Mouse (Mus musculus) spleen, adult 2 months (tissue): Measurements from ENCODE around the gene Trappc2l. TPM values are rescaled to one million over a fixed set of nuclear protein-coding genes. Genes with fewer than 3 reads are reported as not detected.

ENCODE experiments used
- DNase-seq, 2 experiments: peaks; one replicate each; pipeline versions ENCODE4 v3.0.0 to v3.0.0-alpha.2; 2012 to 2021; ENCODE audit warnings: low spot score in 2 of 2, low read depth in 1 of 2
- H3K27ac ChIP-seq: fragments of 200-500 bp; 2 replicates; pipeline ENCODE4 v1.5.1; 2012; ENCODE audit warnings: low read length, inconsistent platforms; ENCODE audit not compliant: insufficient read depth
- H3K27me3 ChIP-seq: fragments of 200-500 bp; 2 replicates; pipeline ENCODE4 v1.6.1; 2012; ENCODE audit warnings: mild to moderate bottlenecking, moderate library complexity, low read length, inconsistent platforms; ENCODE audit not compliant: control insufficient read depth, insufficient read depth
- H3K36me3 ChIP-seq: fragments of 200-500 bp; 2 replicates; pipeline ENCODE4 v1.6.1; 2012; ENCODE audit warnings: mild to moderate bottlenecking, low read length, inconsistent platforms; ENCODE audit not compliant: control insufficient read depth, insufficient read depth
- H3K4me1 ChIP-seq: fragments of 200-500 bp; 2 replicates; pipeline ENCODE4 v1.6.1; 2011; ENCODE audit warnings: inconsistent platforms; ENCODE audit not compliant: control insufficient read depth, insufficient read depth, insufficient read length
- H3K4me3 ChIP-seq: fragments of 200-500 bp; 2 replicates; pipeline ENCODE4 v1.5.1; 2011; ENCODE audit warnings: mild to moderate bottlenecking, inconsistent platforms; ENCODE audit not compliant: insufficient read depth, insufficient read length; ENCODE audit errors: extremely low read depth
- CTCF ChIP-seq: fragments of 200-500 bp; IDR thresholded peaks from 2 replicates; pipeline ENCODE4 v1.5.1; 2011; ENCODE audit warnings: mild to moderate bottlenecking, inconsistent platforms; ENCODE audit not compliant: insufficient read depth, insufficient read length, insufficient replicate concordance; ENCODE audit errors: extremely low read depth
- POLR2A ChIP-seq: fragments of 200-500 bp; IDR thresholded peaks from 2 replicates; pipeline ENCODE4 v1.6.1; 2011; ENCODE audit warnings: low read depth, low read length, inconsistent platforms
- whole genome bisulfite sequencing: fragments of 180-500 bp; shearing (Covaris S2); methylation state at CpG from one replicate; pipeline ENCODE4 v1.1.7; 2018; 5-methylcytosine and 5-hydroxymethylcytosine counted together
- polyA plus RNA-seq: library from polyadenylated mRNA; depleted of rRNA; stranded (reverse); fragments of >200 nt; gene quantifications from 2 replicates; pipeline ENCODE4 v1.2.3, GENCODE M21; 2012

Gene Trappc2l
- polyA plus RNA-seq, 1 experiment: 133 TPM

DNA sequence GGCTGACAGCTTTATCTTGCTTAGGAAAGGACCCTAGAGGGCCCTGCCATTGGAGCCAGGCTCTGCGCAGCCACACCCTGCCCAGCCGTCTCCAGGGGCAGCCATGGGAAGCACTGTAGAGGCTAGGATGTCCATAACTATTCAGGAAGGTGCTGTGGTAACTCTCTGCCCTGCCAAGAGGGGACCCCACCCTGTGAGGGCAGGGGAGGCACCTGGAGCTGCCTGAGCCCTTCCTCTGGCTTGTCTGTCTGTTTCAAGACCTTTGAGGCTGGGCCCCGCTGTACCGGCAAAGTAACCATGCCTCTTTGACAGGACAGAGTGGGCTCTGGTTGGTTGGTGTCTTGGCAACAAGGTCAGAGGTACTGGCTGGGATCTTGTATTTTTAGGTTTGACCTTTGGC is 29.4 kb downstream of the Trappc2l start:
- no peaks in the 10 kb centered on the region for H3K4me1 ChIP-seq
- H3K36me3 ChIP-seq: peaks cover 61% of the 10 kb centered on the region
- TF ChIP-seq POLR2A: no peak
- no peak for TF ChIP-seq CTCF
- no peaks in the 10 kb centered on the region for H3K27me3 ChIP-seq
- DNase-seq: no peak
- no peak overlapping the region for H3K4me3 ChIP-seq
- WGBS: 96% methylated on average over 4 of the region's 4 CpGs
- H3K27ac ChIP-seq: no peak overlapping the region

DNA sequence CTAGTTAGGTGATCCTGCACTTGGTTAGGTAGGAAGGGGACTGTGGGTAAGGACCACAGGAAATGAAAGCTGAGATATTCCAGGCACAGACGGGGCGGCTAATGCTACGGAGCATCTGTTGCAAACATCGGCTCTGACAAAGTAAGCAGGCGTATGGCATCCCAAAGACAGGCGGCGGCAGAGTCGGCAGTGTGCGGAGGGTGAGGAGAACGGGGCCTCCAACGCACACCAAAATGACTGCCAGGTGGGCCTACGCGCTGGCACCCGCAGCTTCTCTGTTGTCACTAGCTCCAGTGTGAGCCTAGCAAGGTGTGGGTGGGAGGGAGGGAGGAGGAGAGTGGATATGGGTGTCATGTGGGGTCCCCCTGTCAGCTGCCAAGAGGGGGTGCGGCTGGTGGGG is 30.0 kb downstream of the Trappc2l start:
- WGBS: 96% methylated on average over 15 of the region's 15 CpGs
- Histone ChIP-seq H3K27ac (no peak overlapping the region), H3K27me3 (no peaks in the 10 kb centered on the region), H3K36me3 (peaks cover 62% of the 10 kb centered on the region), H3K4me1 (no peaks in the 10 kb centered on the region), H3K4me3 (no peak overlapping the region)
- no peak for DNase-seq
- no peak for TF ChIP-seq POLR2A
- TF ChIP-seq CTCF: no peak

DNA sequence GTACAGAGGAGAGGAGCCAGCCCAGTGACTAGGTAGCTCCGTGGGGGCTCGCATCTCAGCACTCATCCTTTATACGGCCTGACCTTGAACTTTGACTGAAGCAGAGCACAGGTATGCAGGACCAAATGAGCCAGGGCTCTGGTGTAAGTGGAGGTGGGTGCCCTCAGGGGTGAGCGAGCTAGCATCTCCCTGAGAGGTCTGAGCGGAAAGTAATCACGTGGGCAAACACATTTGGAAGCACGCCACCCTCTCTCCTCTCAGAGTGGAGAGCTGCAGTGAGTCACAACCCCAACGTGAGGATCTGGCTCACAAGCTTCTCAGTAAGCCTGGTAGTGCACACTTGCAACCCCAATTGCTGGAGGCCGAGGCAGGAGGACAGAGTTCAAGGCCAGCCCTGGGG is 30.6 kb downstream of the Trappc2l start:
- H3K4me1 ChIP-seq: no peaks in the 10 kb centered on the region
- no peak overlapping the region for H3K4me3 ChIP-seq
- peaks cover 57% of the 10 kb centered on the region for H3K36me3 ChIP-seq
- no peaks in the 10 kb centered on the region for H3K27me3 ChIP-seq
- H3K27ac ChIP-seq: no peak overlapping the region
- DNase-seq: no peak
- 84% methylated on average over 9 of the region's 9 CpGs for WGBS
- no peak for TF ChIP-seq POLR2A
- no peak for TF ChIP-seq CTCF

DNA sequence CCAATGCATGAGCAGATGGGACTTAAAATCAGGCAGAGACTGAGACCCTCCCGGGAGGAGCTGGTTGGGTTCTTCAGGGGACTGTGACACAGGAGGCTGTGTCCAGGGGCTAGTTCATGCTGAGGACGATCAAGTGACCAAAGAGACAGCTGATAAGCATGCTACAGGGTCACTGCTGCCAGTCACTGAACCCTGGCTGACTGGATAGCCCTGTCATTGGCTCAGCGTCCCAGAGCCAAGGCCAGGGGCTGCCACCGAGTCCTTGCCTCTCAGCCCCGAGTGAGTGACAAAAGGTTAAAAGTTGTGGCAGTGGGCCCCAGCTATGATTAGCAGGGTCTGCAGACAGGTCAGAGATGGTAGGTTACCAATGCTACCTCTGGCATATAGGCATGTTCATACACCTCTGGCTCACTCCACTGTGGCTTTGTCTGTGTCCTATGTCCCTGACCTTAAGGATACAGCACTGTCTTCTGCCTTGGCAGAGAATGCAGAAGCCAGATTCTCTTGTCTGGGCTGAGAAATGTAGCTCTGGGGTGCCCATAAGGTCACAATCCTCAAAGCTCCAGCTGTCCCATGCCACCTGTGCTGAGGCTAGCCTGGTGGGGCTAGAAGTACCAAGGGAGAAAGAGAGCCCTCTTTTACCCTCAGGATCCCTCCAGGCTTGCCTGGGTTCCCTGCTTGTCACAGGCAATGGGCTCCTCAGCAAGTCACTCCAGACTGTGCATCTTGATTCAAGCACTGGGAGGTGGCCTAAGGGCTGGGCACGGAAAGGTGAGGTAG is 32.9 kb downstream of the Trappc2l start:
- H3K27ac ChIP-seq: no peak overlapping the region
- no peak for DNase-seq
- H3K36me3 ChIP-seq: peaks cover 52% of the 10 kb centered on the region
- no peak overlapping the region for H3K4me3 ChIP-seq
- H3K27me3 ChIP-seq: no peaks in the 10 kb centered on the region
- TF ChIP-seq CTCF: no peak
- no peak for TF ChIP-seq POLR2A
- WGBS: 88% methylated on average over 6 of the region's 6 CpGs
- no peaks in the 10 kb centered on the region for H3K4me1 ChIP-seq

DNA sequence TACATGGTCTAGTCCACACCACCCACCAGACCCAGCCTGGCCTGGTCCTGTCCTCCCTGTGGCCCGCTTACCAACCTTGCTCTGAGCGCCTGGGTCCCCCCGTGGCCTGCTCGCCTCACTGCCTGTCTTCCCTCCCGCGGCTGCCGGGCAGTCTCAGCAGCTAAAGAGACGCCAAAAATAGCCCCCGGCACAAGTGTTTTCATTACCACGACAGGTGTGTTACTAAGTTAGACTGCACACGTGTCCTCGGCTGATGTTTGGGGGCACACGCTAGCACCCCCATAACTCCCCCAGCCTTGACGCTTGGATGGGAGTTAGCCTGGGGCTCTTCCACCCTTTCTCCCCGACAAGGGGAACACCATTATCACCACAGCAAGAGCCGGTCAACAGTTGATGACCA is 34.9 kb downstream of the Trappc2l start:
- Histone ChIP-seq H3K27me3 (no peaks in the 10 kb centered on the region), H3K36me3 (peaks cover 40% of the 10 kb centered on the region), H3K4me1 (no peaks in the 10 kb centered on the region), H3K27ac (no peak overlapping the region), H3K4me3 (no peak overlapping the region)
- no peak for TF ChIP-seq CTCF
- TF ChIP-seq POLR2A: no peak
- WGBS: 62% methylated on average over 16 of the region's 16 CpGs
- no peak for DNase-seq

DNA sequence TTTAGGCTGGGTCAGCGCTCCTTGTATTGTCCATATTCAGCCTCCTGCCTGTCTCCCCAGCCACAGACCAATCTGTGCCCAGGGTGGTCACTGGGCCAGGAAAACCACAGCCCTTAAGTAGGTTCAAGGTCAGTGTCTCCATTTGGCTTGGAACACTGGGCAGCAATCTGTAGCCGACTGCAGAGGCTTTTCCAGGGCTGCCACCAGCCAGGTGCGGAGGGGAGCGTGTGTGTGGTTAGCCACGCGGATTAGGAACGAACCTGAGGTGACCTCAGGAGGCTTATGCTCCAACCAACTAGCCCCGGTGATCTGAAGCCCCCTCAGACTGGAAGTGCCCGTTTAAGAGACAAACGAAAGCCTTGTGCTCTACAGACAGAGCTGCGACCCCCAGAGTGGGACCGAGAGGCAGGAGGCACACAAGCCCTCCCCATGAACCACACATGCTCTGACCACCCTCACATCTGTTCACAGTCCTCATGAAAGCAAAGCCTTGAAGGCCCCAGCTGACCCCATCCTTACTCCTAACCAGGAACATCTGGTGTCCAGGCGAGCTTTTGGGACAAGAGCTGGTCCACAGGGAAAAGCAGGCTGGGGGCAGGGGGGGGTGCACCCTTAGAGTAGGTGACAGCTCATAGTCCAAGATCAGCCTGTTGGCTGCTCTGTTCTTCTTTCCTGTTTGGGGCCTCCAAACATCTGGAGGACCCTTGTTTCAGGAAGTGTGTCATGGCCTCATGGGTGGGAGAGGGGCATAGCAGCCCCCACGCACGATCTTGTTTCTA is 36.9 kb downstream of the Trappc2l start:
- peaks cover 28% of the 10 kb centered on the region for H3K36me3 ChIP-seq
- no peak overlapping the region for H3K27ac ChIP-seq
- no peaks in the 10 kb centered on the region for H3K27me3 ChIP-seq
- WGBS: 87% methylated on average over 15 of the region's 15 CpGs
- TF ChIP-seq CTCF (no peak), POLR2A (no peak)
- no peaks in the 10 kb centered on the region for H3K4me1 ChIP-seq
- no peak for DNase-seq
- H3K4me3 ChIP-seq: no peak overlapping the region

DNA sequence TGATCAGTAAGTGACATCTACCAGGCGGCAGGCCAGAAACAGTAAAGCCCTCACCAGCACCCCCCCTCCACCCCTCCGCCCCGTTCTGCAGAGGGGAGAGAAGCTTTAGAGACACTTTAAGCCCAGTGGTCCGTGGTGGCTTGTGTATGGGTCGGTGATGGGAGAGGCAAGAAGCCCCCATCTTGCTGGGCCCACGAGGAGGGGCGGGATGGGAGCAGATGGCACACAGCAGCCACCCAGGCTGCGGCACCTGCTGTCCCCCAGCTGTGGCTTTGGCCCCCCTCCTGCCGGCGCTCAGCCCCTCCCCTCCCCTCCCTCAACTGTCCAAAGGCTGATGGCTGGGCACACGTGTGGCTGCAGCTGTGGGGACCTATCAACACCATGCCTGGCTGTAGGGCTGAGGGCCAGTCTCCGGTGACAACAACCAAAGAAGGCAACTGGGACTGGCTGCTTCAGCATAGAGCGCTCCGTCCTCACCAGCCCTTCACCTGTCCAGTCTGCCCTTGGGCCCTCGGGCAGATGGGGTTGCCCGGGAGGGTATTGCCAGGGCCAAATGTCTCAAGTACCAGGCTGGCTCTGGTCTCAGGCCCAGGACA is 40.0 kb downstream of the Trappc2l start:
- 50% methylated on average over 16 of the region's 16 CpGs for WGBS
- TF ChIP-seq POLR2A (no peak), CTCF (no peak)
- H3K27ac ChIP-seq: no peak overlapping the region
- H3K27me3 ChIP-seq: no peaks in the 10 kb centered on the region
- no peaks in the 10 kb centered on the region for H3K4me1 ChIP-seq
- H3K4me3 ChIP-seq: no peak overlapping the region
- DNase-seq: no peak
- peaks cover 18% of the 10 kb centered on the region for H3K36me3 ChIP-seq
